Mouse (Mus musculus): Measurements from ENCODE around the gene Blzf1.
A peak's percentile ranks its signal among the peaks of the same experiment; 100 is the strongest.

Gene Blzf1

GRCm38 (mm10) chr1:164296473-164296872, 10.8 kb downstream of the Blzf1 start:
- DNase-seq (ENCODE audit: low read depth in 1 of 2, low spot score in 2 of 2) = no peak

DNA sequence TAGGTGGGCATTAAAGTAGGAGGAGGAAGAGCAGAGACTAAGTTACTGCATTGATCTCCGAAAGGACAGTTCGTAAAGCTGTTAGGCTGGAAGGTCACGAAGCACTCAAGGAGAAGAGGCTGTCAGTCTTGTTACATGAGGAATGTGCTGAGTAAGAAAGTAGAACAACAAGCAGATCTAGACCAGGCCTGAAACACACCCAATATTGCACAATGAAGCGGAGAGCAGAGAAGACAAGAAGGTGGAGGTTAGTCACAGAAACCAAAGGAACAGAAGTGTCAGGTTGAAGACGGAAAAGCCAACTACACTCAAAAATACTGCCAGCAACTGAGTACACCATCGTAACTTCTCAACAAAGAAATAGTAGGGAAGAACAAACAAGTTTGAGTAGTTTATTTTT, 13.2 kb downstream of the Blzf1 start:
- no peak for DNase-seq (ENCODE audit: low read depth in 1 of 2, low spot score in 2 of 2)

GRCm38 (mm10) chr1:164292040-164292439, 15.2 kb downstream of the Blzf1 start:
- no peak for DNase-seq (ENCODE audit: low read depth in 1 of 2, low spot score in 2 of 2)

DNA sequence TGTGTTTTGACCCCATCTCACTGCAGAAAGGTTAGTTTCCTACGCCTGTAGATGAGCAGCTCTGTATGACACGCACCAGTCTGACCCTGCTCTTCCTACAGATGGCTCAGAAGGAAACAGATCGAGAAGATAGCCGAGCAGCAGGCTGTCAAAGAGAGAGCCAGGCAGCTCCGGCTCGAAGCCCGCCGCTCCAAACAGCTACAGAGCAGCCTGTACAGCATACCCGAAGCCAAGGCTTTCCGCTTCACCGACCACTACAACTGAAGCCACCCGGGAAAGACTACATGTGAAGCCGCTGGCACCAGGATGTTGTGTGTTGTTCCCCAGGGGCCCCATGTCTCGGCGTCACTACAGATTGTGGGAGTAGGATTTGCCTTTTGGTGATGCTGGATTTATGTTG, 19.9 kb downstream of the Blzf1 start:
- no peak for DNase-seq (ENCODE audit: low read depth in 1 of 2, low spot score in 2 of 2)

DNA sequence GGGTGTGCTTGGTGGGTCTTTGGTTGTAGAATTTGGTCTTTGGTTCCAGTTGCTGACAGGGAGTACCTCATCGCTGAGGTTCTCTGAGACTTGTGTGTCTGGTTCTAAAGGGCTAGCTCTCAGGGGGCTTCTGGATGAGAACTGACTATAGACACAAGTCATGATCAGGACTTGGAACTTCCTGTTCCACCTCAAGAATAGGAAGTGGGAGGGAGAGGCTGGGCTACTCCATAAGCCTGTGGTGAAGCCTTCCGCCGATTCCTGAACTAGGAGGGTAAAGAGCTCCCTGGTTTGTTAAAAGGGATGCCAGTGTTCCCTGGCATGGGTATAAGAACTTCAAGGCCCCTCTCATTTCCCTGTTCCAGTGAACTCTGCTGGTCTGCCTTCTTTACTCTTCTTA, 23.3 kb downstream of the Blzf1 start:
- no peak for DNase-seq (ENCODE audit: low read depth in 1 of 2, low spot score in 2 of 2)

- no peak for DNase-seq (ENCODE audit: low read depth in 1 of 2, low spot score in 2 of 2)
Observed at GRCm38 (mm10) chr1:164279332-164279731, 28.0 kb downstream of the Blzf1 start.

DNA sequence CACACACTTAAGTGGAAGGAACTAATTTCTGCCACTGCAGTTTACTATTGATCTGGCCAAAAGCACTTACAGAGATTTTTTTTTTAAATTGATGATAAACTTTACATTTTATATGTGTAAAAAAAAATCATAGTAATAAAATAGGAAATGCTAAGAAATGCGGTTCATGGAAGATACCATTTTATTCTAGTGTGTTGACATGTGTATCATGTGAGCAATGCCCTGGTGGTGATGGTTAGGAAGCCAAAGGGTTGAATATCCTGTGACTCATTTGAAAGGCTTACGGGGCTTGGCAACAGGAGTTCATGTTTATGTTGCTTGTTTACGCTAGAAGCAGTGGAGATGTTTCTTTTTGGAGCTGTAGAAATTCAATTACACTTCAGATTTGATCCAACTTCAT, 30.7 kb downstream of the Blzf1 start:
- no peak for DNase-seq (ENCODE audit: low read depth in 1 of 2, low spot score in 2 of 2)

DNA sequence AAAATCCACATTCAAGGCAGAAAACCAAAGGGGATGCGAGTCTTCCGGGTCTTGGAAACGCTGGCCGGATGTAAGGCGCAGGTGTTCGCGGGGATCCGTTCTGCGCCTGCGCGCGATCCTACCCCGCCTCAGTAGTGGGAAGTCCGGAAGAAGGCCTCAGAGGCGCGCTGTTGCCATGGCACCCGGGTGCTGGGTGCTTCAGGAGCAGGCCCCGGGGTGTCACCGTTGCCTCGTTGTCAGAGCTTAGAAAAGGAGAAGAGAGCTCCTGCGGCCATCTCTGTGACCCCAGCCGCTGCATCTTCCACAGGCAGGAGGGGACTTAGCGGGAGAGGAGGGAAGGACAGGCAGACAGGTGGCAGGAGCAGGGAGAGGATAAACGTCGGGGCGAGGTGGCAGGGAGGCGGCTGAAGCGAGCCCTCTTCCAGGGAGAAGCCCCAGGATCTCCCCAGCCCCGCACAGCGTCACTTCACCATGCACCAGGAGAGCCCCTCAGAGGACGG, 31.8 kb downstream of the Blzf1 start, which contains the start of gene Ccdc181:
Gene Ccdc181 (plus strand): TSS at position 131 of the 500 bp plus-strand sequence.
- peak; percentile 70 to 82 for DNase-seq (ENCODE audit: low read depth in 1 of 2, low spot score in 2 of 2)

GRCm38 (mm10) chr1:164273659-164274058, 33.6 kb downstream of the Blzf1 start:
- no peak for DNase-seq (ENCODE audit: low read depth in 1 of 2, low spot score in 2 of 2)

- no peak for DNase-seq (ENCODE audit: low read depth in 1 of 2, low spot score in 2 of 2)
Observed at GRCm38 (mm10) chr1:164270941-164271340, 36.3 kb downstream of the Blzf1 start.

- no peak for DNase-seq (ENCODE audit: low read depth in 1 of 2, low spot score in 2 of 2)
Observed at GRCm38 (mm10) chr1:164261553-164261952, 45.7 kb downstream of the Blzf1 start.

GRCm38 (mm10) chr1:164260171-164261028, 46.9 kb downstream of the Blzf1 start:
- DNase-seq (ENCODE audit: low read depth in 1 of 2, low spot score in 2 of 2) = no peak

GRCm38 (mm10) chr1:164254836-164255235, 52.5 kb downstream of the Blzf1 start:
- no peak for DNase-seq (ENCODE audit: low read depth in 1 of 2, low spot score in 2 of 2)

GRCm38 (mm10) chr1:164252551-164252950, 54.7 kb downstream of the Blzf1 start:
- no peak for DNase-seq (ENCODE audit: low read depth in 1 of 2, low spot score in 2 of 2)

GRCm38 (mm10) chr1:164251438-164251837, 55.9 kb downstream of the Blzf1 start:
- DNase-seq (ENCODE audit: low read depth in 1 of 2, low spot score in 2 of 2) = no peak

- no peak for DNase-seq (ENCODE audit: low read depth in 1 of 2, low spot score in 2 of 2)
Observed at GRCm38 (mm10) chr1:164250391-164251150, 56.7 kb downstream of the Blzf1 start.

DNA sequence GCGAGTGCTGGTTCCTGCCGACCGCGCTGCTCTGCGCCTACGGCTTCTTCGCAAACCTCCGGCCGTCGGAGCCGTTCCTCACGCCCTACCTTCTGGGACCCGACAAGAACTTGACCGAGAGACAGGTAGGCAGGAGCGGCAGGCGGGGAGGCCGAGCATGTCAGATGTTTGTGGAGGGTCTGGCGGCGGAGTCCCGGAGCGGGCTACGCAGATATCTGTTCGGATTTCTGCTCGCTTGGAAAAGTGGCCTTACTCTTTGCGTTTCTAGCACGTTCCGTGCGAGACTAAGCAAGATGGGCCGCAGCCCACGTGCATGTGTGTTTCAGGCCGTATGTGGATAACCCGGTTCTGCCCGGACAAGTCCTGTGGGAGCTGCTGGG, 58.0 kb downstream of the Blzf1 start:
- peak in 1 of 2 experiments; percentile 5 for DNase-seq (ENCODE audit: low read depth in 1 of 2, low spot score in 2 of 2)

DNA sequence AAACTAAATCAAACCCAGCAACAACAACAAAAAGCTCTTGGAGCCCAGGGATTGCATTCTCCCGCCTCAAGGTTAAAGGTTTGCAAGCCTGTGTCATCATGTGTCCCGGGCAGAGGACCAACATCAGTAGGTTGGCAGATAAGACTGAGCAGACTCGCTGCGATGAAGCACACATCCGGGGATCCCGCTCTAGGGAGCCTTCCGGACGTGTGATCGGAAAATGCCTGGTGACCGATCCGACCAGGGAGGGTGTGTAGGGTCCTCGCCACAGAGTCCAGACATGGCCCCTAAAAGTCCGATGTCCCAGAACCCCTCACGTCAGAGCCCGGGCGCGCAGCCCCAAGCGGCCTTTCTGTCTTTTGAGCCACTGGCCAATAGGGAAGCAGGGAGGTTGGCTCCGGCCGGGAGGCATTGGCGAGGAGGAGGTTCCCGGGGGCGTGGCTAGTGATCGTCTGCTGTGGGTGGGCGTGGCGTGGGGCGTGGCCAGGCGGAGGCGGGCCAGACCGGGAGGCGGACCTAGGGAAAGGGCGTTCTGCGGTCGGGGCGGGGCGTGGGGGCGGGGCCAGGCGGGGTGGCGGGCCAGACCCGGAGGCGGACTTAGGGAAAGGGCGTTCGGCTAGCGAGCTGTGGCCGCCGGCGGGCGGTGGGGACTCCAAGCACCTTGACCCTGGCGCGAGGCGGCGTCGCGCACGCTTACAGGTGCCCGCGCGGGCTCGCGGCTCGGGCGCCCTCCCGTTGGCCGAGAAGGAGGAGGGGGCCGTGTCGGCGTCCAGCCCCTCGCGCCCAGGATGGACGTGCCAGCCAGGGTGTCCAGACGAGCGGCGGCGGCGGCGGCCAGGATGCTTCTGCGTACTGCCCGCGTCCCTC, 58.6 kb downstream of the Blzf1 start, which contains the start of gene Slc19a2:
Gene Slc19a2 (plus strand): TSS at position 582 of the 867 bp plus-strand sequence.
- peak; percentile 94 to 95 for DNase-seq (ENCODE audit: low read depth in 1 of 2, low spot score in 2 of 2)

- DNase-seq (ENCODE audit: low read depth in 1 of 2, low spot score in 2 of 2) = no peak
Observed at GRCm38 (mm10) chr1:164247971-164248370, 59.3 kb downstream of the Blzf1 start.

- DNase-seq (ENCODE audit: low read depth in 1 of 2, low spot score in 2 of 2) = no peak
Observed at GRCm38 (mm10) chr1:164247442-164247841, 59.8 kb downstream of the Blzf1 start.

GRCm38 (mm10) chr1:164242809-164243208, 64.5 kb downstream of the Blzf1 start:
- DNase-seq (ENCODE audit: low read depth in 1 of 2, low spot score in 2 of 2) = no peak
